Comparison of ENCODE assay signal across 18 mouse cellular contexts in the genomic region with DNA sequence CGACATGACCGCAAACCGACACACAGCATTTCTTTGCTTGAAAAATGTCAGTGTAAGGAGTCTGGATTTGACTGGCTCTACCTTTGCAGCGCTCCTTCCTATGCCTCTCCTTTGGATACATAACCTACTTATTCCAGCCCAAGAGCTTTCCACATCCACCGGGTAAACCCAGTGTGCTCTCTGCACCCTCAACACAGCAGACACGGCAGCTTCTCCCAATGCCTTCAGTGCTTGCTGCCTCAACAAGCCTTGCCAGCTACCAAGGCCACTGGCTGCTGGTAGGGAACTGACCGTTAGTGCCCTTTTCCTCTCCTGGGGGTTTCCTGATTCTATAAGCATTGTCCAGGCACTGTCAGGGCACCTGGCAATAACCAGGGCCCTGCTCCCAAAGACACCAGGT.
"Had no signal": no experiment of that assay in that cellular context is flagged by ENCODE, and none has a peak within 500 bp of the region (broad histone marks: within the 10 kb centered on the region; RNA-seq: fewer than 3 reads in every experiment).

No protein-coding gene starts in this region.

- H3K27ac ChIP-seq: lung, embryonic 15.5 days; macrophage; midbrain, embryonic 13.5 days; neural tube, embryonic 13.5 days; neural tube, embryonic 15.5 days had no signal

- DNase-seq: lung, adult 2 months; lung, postnatal 14 days; lung, postnatal 36 days; retina, postnatal 1 day; right cerebral cortex, adult 18-20 months; right cerebral cortex, postnatal 25 days; right cerebral cortex, postnatal 4 days; spleen, adult 18-20 months; thymus, adult 18-20 months; thymus, postnatal 14 days; thymus, postnatal 36 days had no signal

- H3K4me1 ChIP-seq: megakaryocyte, embryonic 14.5 days; midbrain, embryonic 13.5 days; neural tube, embryonic 13.5 days; neural tube, embryonic 15.5 days had no signal

- H3K4me3 ChIP-seq: lung, embryonic 15.5 days; megakaryocyte, embryonic 14.5 days; midbrain, embryonic 13.5 days; myocyte; neural tube, embryonic 13.5 days; neural tube, embryonic 15.5 days had no signal
